Mouse (Mus musculus): ENCODE data around the gene Egr4.

- TF ChIP-seq POLR2A (IDR thresholded peaks at IDR 0.05; ENCODE audit: insufficient read length, low read depth) (no peak), MYOG (IDR thresholded peaks at IDR 0.05; ENCODE audit: control insufficient read depth in 1 of 3, insufficient read depth in 1 of 3, insufficient read length in 2 of 3, low read depth in 2 of 3) (no peak), MAX (IDR thresholded peaks at IDR 0.05; ENCODE audit: low read depth) (no peak), MYOD1 (IDR thresholded peaks at IDR 0.05; ENCODE audit: control insufficient read depth in 1 of 3, insufficient read length in 2 of 3, low read depth in 2 of 3) (no peak), SRF (IDR thresholded peaks at IDR 0.05; ENCODE audit: control insufficient read depth, insufficient read length, low read depth) (no peak)
Measured at GRCm38 (mm10) chr6:85485738-85486137, 27.7 kb downstream of the Egr4 start.

Measured in myocyte (in vitro differentiated cells).